Mouse (Mus musculus) liver, embryonic 11.5 days (tissue): ENCODE measurements at regions not wholly inside any gene's neighbourhood (a gene's known extent, or its start where the extent isn't known, plus 50 kb on each side); places are given as distances from the start of the nearest gene placed in this dataset.

Source experiments
- ATAC-seq: fragments of 200-750 bp; cut with Nextera tagmentation; replicated peaks from 2 replicates; pipeline ENCODE4 v1.8.0; 2017; ENCODE audit warnings: moderate number of reproducible peaks, mild to moderate bottlenecking, moderate TSS enrichment, moderate library complexity; ENCODE audit not compliant: low FRiP score
- DNase-seq: peaks from one replicate; pipeline ENCODE4 v3.0.0-alpha.2; 2017; ENCODE audit warnings: low spot score
- H3K27ac ChIP-seq: fragments of 300-500 bp; sonication (generic); 2 replicates; pipeline ENCODE4 v1.5.1; 2014; ENCODE audit warnings: mild to moderate bottlenecking, low read depth, low read length, control low read depth
- H3K27me3 ChIP-seq: fragments of 300-500 bp; sonication (generic); replicated peaks from 2 replicates; pipeline ENCODE4 v1.6.1; 2014; ENCODE audit warnings: low read length, mixed read lengths; ENCODE audit not compliant: control insufficient read depth, insufficient read depth
- H3K36me3 ChIP-seq: fragments of 300-500 bp; sonication (generic); 2 replicates; pipeline ENCODE4 v1.6.1; 2014; ENCODE audit warnings: mild to moderate bottlenecking, low read length, moderate library complexity, mixed read lengths; ENCODE audit not compliant: control insufficient read depth, insufficient read depth
- H3K4me1 ChIP-seq: fragments of 300-500 bp; sonication (generic); replicated peaks from 2 replicates; pipeline ENCODE4 v1.6.1; 2014; ENCODE audit warnings: low read length, mixed read lengths; ENCODE audit not compliant: control insufficient read depth, insufficient read depth
- H3K4me2 ChIP-seq: fragments of 300-500 bp; sonication (generic); 2 replicates; pipeline ENCODE4 v1.6.1; 2014; ENCODE audit warnings: mild to moderate bottlenecking, control low read depth, moderate library complexity
- H3K4me3 ChIP-seq: fragments of 300-500 bp; sonication (generic); 2 replicates; pipeline ENCODE4 v1.5.1; 2014; ENCODE audit warnings: low read depth, low read length, control low read depth
- H3K9ac ChIP-seq: fragments of 300-500 bp; sonication (generic); 2 replicates; pipeline ENCODE4 v1.6.1; 2014; ENCODE audit warnings: low read depth, low read length, control low read depth
- H3K9me3 ChIP-seq: fragments of 300-500 bp; sonication (generic); 2 replicates; pipeline ENCODE4 v1.6.1; 2016; ENCODE audit warnings: low read length, inconsistent platforms, mixed read lengths; ENCODE audit not compliant: control insufficient read depth
- WGBS: fragments of 180-500 bp; shearing (Covaris S2); extraction: QIAGEN DNeasy Blood & Tissue Kit; methylation state at CpG from one replicate; pipeline ENCODE4 v1.1.7; 2014; 5-methylcytosine and 5-hydroxymethylcytosine counted together

- Histone ChIP-seq H3K36me3 (no peaks in the 10 kb centered on the region), H3K9me3 (no peaks in the 10 kb centered on the region), H3K27ac (no peak overlapping the region), H3K4me2 (no peak overlapping the region), H3K9ac (no peak overlapping the region), H3K4me1 (no peaks in the 10 kb centered on the region), H3K27me3 (no peaks in the 10 kb centered on the region), H3K4me3 (no peak overlapping the region)
- DNase-seq = no peak
- 85% methylated on average over 2 of the region's 2 CpGs for WGBS
- ATAC-seq = no peak
Observed at GRCm38 (mm10) chr12:45439745-45440144, 365.2 kb upstream of the Stxbp6 start.

DNA sequence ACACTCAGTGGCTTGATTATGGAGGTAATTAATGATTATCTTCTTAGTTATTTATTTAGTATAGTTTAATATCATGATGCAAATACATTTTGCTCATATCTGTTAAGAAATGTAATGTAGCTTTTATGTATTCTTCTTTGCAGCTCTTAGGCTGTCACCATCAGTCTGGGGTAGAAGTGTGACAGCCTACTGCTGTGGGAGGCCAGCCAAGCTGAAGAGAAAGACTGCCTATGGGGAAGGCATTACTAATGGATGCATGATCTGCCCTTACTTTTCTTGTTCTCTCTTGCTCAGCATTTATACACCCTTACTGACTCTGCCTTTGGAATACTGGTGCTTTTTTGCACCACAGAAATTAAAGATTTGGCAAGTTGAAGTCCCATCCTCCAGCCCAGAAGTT lies 362.8 kb upstream of the Stxbp6 start:
- Histone ChIP-seq H3K4me3 (no peak overlapping the region), H3K9me3 (no peaks in the 10 kb centered on the region), H3K4me1 (no peaks in the 10 kb centered on the region), H3K36me3 (no peaks in the 10 kb centered on the region), H3K27me3 (no peaks in the 10 kb centered on the region), H3K4me2 (no peak overlapping the region), H3K9ac (no peak overlapping the region), H3K27ac (no peak overlapping the region)
- ATAC-seq (no peak), DNase-seq (no peak)

DNA sequence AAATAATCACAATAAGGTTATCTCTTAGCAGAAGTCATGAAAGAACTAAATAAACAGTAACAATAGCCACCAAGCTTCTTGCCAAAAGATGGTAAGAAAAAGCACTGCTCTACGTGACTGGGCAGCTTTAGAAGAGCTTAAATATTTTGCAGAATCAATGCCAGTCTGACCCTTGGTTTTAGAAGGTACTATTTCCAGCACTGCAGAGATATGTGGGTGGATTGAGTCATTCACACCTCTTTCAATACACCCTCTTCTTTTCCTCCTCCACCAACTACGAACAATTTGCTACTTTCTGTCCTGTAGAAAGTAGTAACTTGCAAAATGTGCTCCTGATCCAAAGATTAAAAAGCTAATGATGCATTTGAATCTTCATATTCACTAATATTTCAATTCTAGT lies 324.9 kb upstream of the Stxbp6 start:
- Histone ChIP-seq H3K4me1 (no peaks in the 10 kb centered on the region), H3K27ac (no peak overlapping the region), H3K27me3 (no peaks in the 10 kb centered on the region), H3K4me3 (no peak overlapping the region), H3K4me2 (no peak overlapping the region), H3K9me3 (no peaks in the 10 kb centered on the region), H3K9ac (no peak overlapping the region), H3K36me3 (no peaks in the 10 kb centered on the region)
- WGBS = 58% methylated on average over 2 of the region's 2 CpGs
- no peak for ATAC-seq
- DNase-seq = no peak

DNA sequence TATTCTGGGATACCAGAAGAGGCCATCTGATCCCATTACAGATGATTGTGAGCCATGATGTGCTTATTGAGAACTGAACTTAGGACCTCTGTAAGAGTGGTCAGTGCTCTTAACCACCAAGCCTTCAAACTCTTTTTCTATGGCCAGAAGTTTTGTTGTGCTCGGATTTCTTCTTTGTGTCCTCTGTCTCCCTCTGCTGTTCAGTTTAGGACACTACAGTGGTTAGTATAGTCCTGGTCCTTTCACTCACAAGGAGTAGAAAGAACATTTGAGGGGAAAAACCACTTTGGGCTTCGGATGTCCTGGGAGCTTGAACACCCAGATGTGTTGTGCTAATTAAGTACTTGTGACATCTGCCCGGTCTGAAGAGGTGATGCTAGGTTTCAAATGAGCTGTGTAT lies 310.4 kb upstream of the Stxbp6 start:
- Histone ChIP-seq H3K4me3 (no peak overlapping the region), H3K4me1 (no peaks in the 10 kb centered on the region), H3K9me3 (no peaks in the 10 kb centered on the region), H3K27ac (no peak overlapping the region), H3K9ac (no peak overlapping the region), H3K4me2 (no peak overlapping the region), H3K36me3 (no peaks in the 10 kb centered on the region), H3K27me3 (no peaks in the 10 kb centered on the region)
- DNase-seq (no peak), ATAC-seq (no peak)
- WGBS = 57% methylated on average over 3 of the region's 3 CpGs
